Mouse (Mus musculus): ENCODE measurements at regions not wholly inside any gene's neighbourhood (a gene's known extent, or its start where the extent isn't known, plus 50 kb on each side); places are given as distances from the start of the nearest gene placed in this dataset.

DNA sequence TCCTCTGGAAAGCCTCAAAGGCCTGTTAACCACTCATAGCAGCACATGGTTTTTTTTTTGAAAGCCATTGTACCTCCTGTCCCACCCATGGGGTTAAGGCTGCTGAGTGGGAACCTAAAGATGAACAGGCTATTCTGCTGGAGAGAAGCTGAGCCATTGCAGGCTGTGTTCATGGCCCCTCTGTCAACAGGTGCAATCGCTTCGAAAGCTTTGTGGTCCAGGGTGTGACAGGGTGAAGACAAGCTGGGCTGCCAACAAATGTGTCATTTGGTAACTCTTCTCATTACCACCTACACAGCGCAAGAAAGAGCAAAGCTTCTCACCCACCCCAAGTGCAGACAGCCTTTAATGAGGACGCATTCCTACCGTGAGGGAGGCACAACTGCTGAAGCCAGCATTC lies 228.1 kb upstream of the Pik3r1 start:
- TF ChIP-seq CTCF (IDR thresholded peaks at IDR 0.05), result no peak
- no peak for TF ChIP-seq EP300 (IDR thresholded peaks at IDR 0.05)
